Mouse (Mus musculus): ENCODE data around the gene Ccdc93.

The Ccdc93 gene

GRCm38 (mm10) chr1:121448166-121448565 is 17.3 kb downstream of the Ccdc93 start:
- no peak for DNase-seq (ENCODE audit: low spot score)

GRCm38 (mm10) chr1:121451009-121451408 is 20.2 kb downstream of the Ccdc93 start:
- no peak for DNase-seq (ENCODE audit: low spot score)

- no peak for DNase-seq (ENCODE audit: low spot score)
Measured at GRCm38 (mm10) chr1:121452498-121452897, 21.6 kb downstream of the Ccdc93 start.

- no peak for DNase-seq (ENCODE audit: low spot score)
Measured at GRCm38 (mm10) chr1:121453053-121453452, 22.2 kb downstream of the Ccdc93 start.

- DNase-seq (ENCODE audit: low spot score): no peak
Measured at GRCm38 (mm10) chr1:121454951-121455350, 24.1 kb downstream of the Ccdc93 start.

GRCm38 (mm10) chr1:121460077-121460476 is 29.2 kb downstream of the Ccdc93 start:
- no peak for DNase-seq (ENCODE audit: low spot score)

- DNase-seq (ENCODE audit: low spot score): no peak
Measured at GRCm38 (mm10) chr1:121461895-121462294, 31.0 kb downstream of the Ccdc93 start.

- DNase-seq (ENCODE audit: low spot score): no peak
Measured at GRCm38 (mm10) chr1:121462643-121463042, 31.8 kb downstream of the Ccdc93 start.

GRCm38 (mm10) chr1:121463806-121464205 is 33.0 kb downstream of the Ccdc93 start:
- DNase-seq (ENCODE audit: low spot score): no peak

- no peak for DNase-seq (ENCODE audit: low spot score)
Measured at GRCm38 (mm10) chr1:121466276-121466675, 35.4 kb downstream of the Ccdc93 start.

- DNase-seq (ENCODE audit: low spot score): no peak
Measured at GRCm38 (mm10) chr1:121468271-121468670, 37.4 kb downstream of the Ccdc93 start.

- no peak for DNase-seq (ENCODE audit: low spot score)
Measured at GRCm38 (mm10) chr1:121471503-121471902, 40.7 kb downstream of the Ccdc93 start.

- DNase-seq (ENCODE audit: low spot score): no peak
Measured at GRCm38 (mm10) chr1:121477716-121478115, 46.9 kb downstream of the Ccdc93 start.

- no peak for DNase-seq (ENCODE audit: low spot score)
Measured at GRCm38 (mm10) chr1:121478284-121478980, 47.6 kb downstream of the Ccdc93 start.

- DNase-seq (ENCODE audit: low spot score): no peak
Measured at GRCm38 (mm10) chr1:121479403-121479802, 48.6 kb downstream of the Ccdc93 start.

- no peak for DNase-seq (ENCODE audit: low spot score)
Measured at GRCm38 (mm10) chr1:121483091-121483490, 52.2 kb downstream of the Ccdc93 start.

GRCm38 (mm10) chr1:121486803-121487202 is 56.0 kb downstream of the Ccdc93 start:
- no peak for DNase-seq (ENCODE audit: low spot score)

GRCm38 (mm10) chr1:121490241-121490640 is 59.4 kb downstream of the Ccdc93 start:
- DNase-seq (ENCODE audit: low spot score): no peak

- no peak for DNase-seq (ENCODE audit: low spot score)
Measured at GRCm38 (mm10) chr1:121497093-121497492, 66.2 kb downstream of the Ccdc93 start.

- no peak for DNase-seq (ENCODE audit: low spot score)
Measured at GRCm38 (mm10) chr1:121508729-121509128, 77.9 kb downstream of the Ccdc93 start.

GRCm38 (mm10) chr1:121510420-121511140 is 79.7 kb downstream of the Ccdc93 start:
- no peak for DNase-seq (ENCODE audit: low spot score)

- no peak for DNase-seq (ENCODE audit: low spot score)
Measured at GRCm38 (mm10) chr1:121511186-121511585, 80.3 kb downstream of the Ccdc93 start.

- no peak for DNase-seq (ENCODE audit: low spot score)
Measured at GRCm38 (mm10) chr1:121511966-121512365, 81.1 kb downstream of the Ccdc93 start.

GRCm38 (mm10) chr1:121518609-121519008 is 87.8 kb downstream of the Ccdc93 start:
- DNase-seq (ENCODE audit: low spot score): no peak

Measured in ovary, postnatal 36 days (tissue).